Mouse (Mus musculus) thymus, postnatal 14 days (tissue): ENCODE data around the gene Ryr1.
"Not testable (repeated sequence)": the region's sequence is repeated elsewhere in the genome, so short reads cannot be mapped to it uniquely, and the experiment has no call there.

Experiments used
- DNase-seq: peaks from one replicate; pipeline ENCODE4 v3.0.0; 2021

The Ryr1 gene

GRCm38 (mm10) chr7:28983849-28984248, 141.1 kb downstream of the Ryr1 start:
- DNase-seq, result no peak

- peak; percentile 78 for DNase-seq
These were observed 141.8 kb downstream of the Ryr1 start for GRCm38 (mm10) chr7:28983141-28983564.

- peak; percentile 93 for DNase-seq
These were observed 142.5 kb downstream of the Ryr1 start for GRCm38 (mm10) chr7:28982274-28983013.

- DNase-seq, result peak; percentile 97
These were observed 143.2 kb downstream of the Ryr1 start, which contains the start of the genes Eif3k and Map4k1 for GRCm38 (mm10) chr7:28981651-28982273. Gene Eif3k (minus strand): TSS chr7:28981864. Gene Map4k1 (plus strand): TSS chr7:28982050.

- no peak for DNase-seq
These were observed 147.4 kb downstream of the Ryr1 start for GRCm38 (mm10) chr7:28977556-28977955.

- peak; percentile 32 for DNase-seq
These were observed 152.0 kb downstream of the Ryr1 start for GRCm38 (mm10) chr7:28973025-28973424.

- DNase-seq, result peak; percentile 84
These were observed 152.4 kb downstream of the Ryr1 start for GRCm38 (mm10) chr7:28972542-28972985.

- no peak for DNase-seq
These were observed 153.2 kb downstream of the Ryr1 start for GRCm38 (mm10) chr7:28971770-28972269.

GRCm38 (mm10) chr7:28971029-28971428, 153.9 kb downstream of the Ryr1 start:
- DNase-seq, result no peak

GRCm38 (mm10) chr7:28969672-28970394, 155.1 kb downstream of the Ryr1 start:
- DNase-seq, result no peak

- DNase-seq, result no peak
These were observed 155.7 kb downstream of the Ryr1 start for GRCm38 (mm10) chr7:28969271-28969670.

- DNase-seq, result not testable (repeated sequence)
These were observed 156.9 kb downstream of the Ryr1 start for GRCm38 (mm10) chr7:28968120-28968519.

GRCm38 (mm10) chr7:28966751-28967505, 158.1 kb downstream of the Ryr1 start:
- no peak for DNase-seq

- DNase-seq, result no peak
These were observed 158.8 kb downstream of the Ryr1 start for GRCm38 (mm10) chr7:28966181-28966580.

- no peak for DNase-seq
These were observed 159.6 kb downstream of the Ryr1 start for GRCm38 (mm10) chr7:28965346-28965840.

GRCm38 (mm10) chr7:28963399-28963923, 161.5 kb downstream of the Ryr1 start:
- DNase-seq, result no peak

- DNase-seq, result peak; percentile 100
These were observed 162.9 kb downstream of the Ryr1 start, which contains the start of gene Actn4 for GRCm38 (mm10) chr7:28961927-28962670. Gene Actn4 (minus strand): TSS chr7:28962340.

- DNase-seq, result no peak
These were observed 163.4 kb downstream of the Ryr1 start for GRCm38 (mm10) chr7:28961584-28961926.

GRCm38 (mm10) chr7:28960354-28961046, 164.5 kb downstream of the Ryr1 start:
- no peak for DNase-seq

- DNase-seq, result no peak
These were observed 165.4 kb downstream of the Ryr1 start for GRCm38 (mm10) chr7:28959505-28960045.
